Mouse (Mus musculus): ENCODE results near the gene Cog4. TPM values are rescaled to one million over a fixed set of nuclear protein-coding genes. Genes with fewer than 3 reads are reported as not detected.
A peak's percentile ranks its signal among the peaks of the same experiment; 100 is the strongest.

Gene Cog4
- total and polyA plus RNA-seq, 3 experiments, result 34.8 to 74.1 (median 66.2) TPM

DNA sequence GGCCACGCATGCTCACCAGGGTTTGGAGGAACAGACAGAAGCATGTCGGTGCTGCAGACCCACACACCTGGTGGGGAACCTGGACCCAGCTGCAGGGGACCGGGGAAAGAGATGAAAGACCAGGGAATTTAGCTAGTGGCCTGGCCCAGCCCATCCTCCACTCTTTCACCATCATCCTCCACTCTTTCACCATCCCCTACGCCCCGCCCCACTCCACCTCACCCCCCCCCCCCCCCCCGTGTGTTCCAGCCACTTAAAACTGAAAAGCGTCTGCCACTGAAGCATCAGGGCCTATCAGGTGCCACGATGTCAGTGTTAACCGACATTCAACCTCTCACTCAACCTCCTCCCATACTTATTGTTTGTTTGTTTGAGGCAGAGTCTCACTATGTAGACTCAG, 48.9 kb downstream of the Cog4 start:
- Histone ChIP-seq H3K27me3 (ENCODE audit: control insufficient read depth, insufficient read depth, low read length) (no peaks in the 10 kb centered on the region), H3K9ac (ENCODE audit: low read depth, low read length) (no peak overlapping the region), H3K27ac (no peak overlapping the region), H3K4me1 (ENCODE audit: control insufficient read depth, insufficient read depth, low read length) (no peaks in the 10 kb centered on the region), H3K4me3 (no peak overlapping the region), H3K79me2 (replicated peaks; ENCODE audit: control insufficient read depth, insufficient read depth, low read length) (no peaks in the 10 kb centered on the region; the same call in 1 of the 2 replicates), H3K36me3 (ENCODE audit: control insufficient read depth, insufficient read depth, low read length) (no peaks in the 10 kb centered on the region)
- WGBS, result 77% methylated on average over 9 of the region's 9 CpGs
- no peak for TF ChIP-seq POLR2A (IDR thresholded peaks at IDR 0.05; ENCODE audit: insufficient read depth, low read depth, low read length)
- no peak for TF ChIP-seq EP300 (IDR thresholded peaks at IDR 0.05; ENCODE audit: insufficient read depth, low read depth, low read length)
- TF ChIP-seq CTCF (IDR thresholded peaks at IDR 0.05), result no peak
- intact Hi-C loops (cut with DNase I), result no loop called here
- no peak for DNase-seq

DNA sequence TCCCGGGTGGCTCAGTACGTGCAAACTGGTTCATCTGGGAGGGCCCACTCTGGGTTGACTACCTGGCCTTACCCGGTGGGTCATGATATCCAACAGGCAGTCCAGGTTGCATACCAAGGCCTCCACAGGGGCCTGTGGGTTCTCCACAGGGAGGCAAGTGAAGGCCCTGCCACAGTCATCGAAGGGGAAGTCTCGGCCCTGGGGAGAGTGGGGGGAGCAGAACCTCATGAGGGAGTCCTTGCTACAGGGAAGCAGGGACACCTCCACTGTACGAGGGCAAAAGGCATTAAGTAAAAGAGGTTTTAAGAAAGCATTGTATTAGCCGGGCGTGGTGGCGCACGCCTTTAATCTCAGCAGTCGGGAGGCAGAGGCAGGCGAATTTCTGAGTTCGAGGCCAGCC, 49.4 kb downstream of the Cog4 start:
- no peak for DNase-seq
- no peak overlapping the region for H3K4me3 ChIP-seq
- intact Hi-C loops (cut with DNase I), result no loop called here
- H3K4me1 ChIP-seq (ENCODE audit: control insufficient read depth, insufficient read depth, low read length), result no peaks in the 10 kb centered on the region
- no peaks in the 10 kb centered on the region; the same call in 1 of the 2 replicates for H3K79me2 ChIP-seq (replicated peaks; ENCODE audit: control insufficient read depth, insufficient read depth, low read length)
- no peaks in the 10 kb centered on the region for H3K36me3 ChIP-seq (ENCODE audit: control insufficient read depth, insufficient read depth, low read length)
- no peak overlapping the region for H3K27ac ChIP-seq
- H3K27me3 ChIP-seq (ENCODE audit: control insufficient read depth, insufficient read depth, low read length), result no peaks in the 10 kb centered on the region
- no peak for TF ChIP-seq CTCF (IDR thresholded peaks at IDR 0.05)
- no peak for TF ChIP-seq EP300 (IDR thresholded peaks at IDR 0.05; ENCODE audit: insufficient read depth, low read depth, low read length)
- no peak for TF ChIP-seq POLR2A (IDR thresholded peaks at IDR 0.05; ENCODE audit: insufficient read depth, low read depth, low read length)
- H3K9ac ChIP-seq (ENCODE audit: low read depth, low read length), result no peak overlapping the region
- WGBS, result 93% methylated on average over 13 of the region's 13 CpGs

- 92% methylated on average over 6 of the region's 6 CpGs for WGBS
- Histone ChIP-seq H3K4me1 (ENCODE audit: control insufficient read depth, insufficient read depth, low read length) (no peaks in the 10 kb centered on the region; the same call in 1 of the 2 replicates), H3K27me3 (ENCODE audit: control insufficient read depth, insufficient read depth, low read length) (no peaks in the 10 kb centered on the region), H3K9ac (ENCODE audit: low read depth, low read length) (no peak overlapping the region), H3K4me3 (no peak overlapping the region), H3K79me2 (replicated peaks; ENCODE audit: control insufficient read depth, insufficient read depth, low read length) (no peaks in the 10 kb centered on the region; the same call in 1 of the 2 replicates), H3K27ac (no peak overlapping the region), H3K36me3 (ENCODE audit: control insufficient read depth, insufficient read depth, low read length) (no peaks in the 10 kb centered on the region)
- DNase-seq, result no peak
- TF ChIP-seq POLR2A (IDR thresholded peaks at IDR 0.05; ENCODE audit: insufficient read depth, low read depth, low read length), result no peak
- no peak for TF ChIP-seq CTCF (IDR thresholded peaks at IDR 0.05)
- no peak for TF ChIP-seq EP300 (IDR thresholded peaks at IDR 0.05; ENCODE audit: insufficient read depth, low read depth, low read length)
- intact Hi-C loops (cut with DNase I), result no loop called here
Observed at GRCm38 (mm10) chr8:110897495-110897894, 51.1 kb downstream of the Cog4 start.

GRCm38 (mm10) chr8:110901056-110901455, 54.7 kb downstream of the Cog4 start:
- no peak for DNase-seq
- H3K27me3 ChIP-seq (ENCODE audit: control insufficient read depth, insufficient read depth, low read length), result no peaks in the 10 kb centered on the region
- H3K4me1 ChIP-seq (ENCODE audit: control insufficient read depth, insufficient read depth, low read length), result no peaks in the 10 kb centered on the region; the same call in 1 of the 2 replicates
- intact Hi-C loops (cut with DNase I), result loop anchor here (2.0 kb wide), 1 partner anchor 70 kb away; no protein-coding TSS in a partner anchor
- no peaks in the 10 kb centered on the region for H3K36me3 ChIP-seq (ENCODE audit: control insufficient read depth, insufficient read depth, low read length)
- no peaks in the 10 kb centered on the region; the same call in 1 of the 2 replicates for H3K79me2 ChIP-seq (replicated peaks; ENCODE audit: control insufficient read depth, insufficient read depth, low read length)
- no peak for TF ChIP-seq POLR2A (IDR thresholded peaks at IDR 0.05; ENCODE audit: insufficient read depth, low read depth, low read length)
- no peak for TF ChIP-seq CTCF (IDR thresholded peaks at IDR 0.05)
- TF ChIP-seq EP300 (IDR thresholded peaks at IDR 0.05; ENCODE audit: insufficient read depth, low read depth, low read length), result no peak
- H3K9ac ChIP-seq (ENCODE audit: low read depth, low read length), result no peak overlapping the region
- 64% methylated on average over 3 of the region's 3 CpGs for WGBS
- no peak overlapping the region for H3K27ac ChIP-seq
- H3K4me3 ChIP-seq, result no peak overlapping the region

GRCm38 (mm10) chr8:110901839-110902578, 55.6 kb downstream of the Cog4 start, which contains the start of gene Fuk:
Gene Fuk (minus strand): TSS chr8:110902488.
- TF ChIP-seq POLR2A (IDR thresholded peaks at IDR 0.05; ENCODE audit: insufficient read depth, low read depth, low read length) (peak; percentile 67), CTCF (IDR thresholded peaks at IDR 0.05) (no peak)
- WGBS, result 3% methylated on average over 30 of the region's 30 CpGs
- peak within 1 kb of the TSS; percentile 81 for H3K27ac ChIP-seq

GRCm38 (mm10) chr8:110902579-110902965, 56.2 kb downstream of the Cog4 start:
- no peak for TF ChIP-seq EP300 (IDR thresholded peaks at IDR 0.05; ENCODE audit: insufficient read depth, low read depth, low read length)
- no peak for TF ChIP-seq CTCF (IDR thresholded peaks at IDR 0.05)
- no peak for TF ChIP-seq POLR2A (IDR thresholded peaks at IDR 0.05; ENCODE audit: insufficient read depth, low read depth, low read length)
- DNase-seq, result no peak
- 69% methylated on average over 2 of the region's 2 CpGs for WGBS
- Histone ChIP-seq H3K4me3 (peak overlapping the region; percentile 96), H3K36me3 (ENCODE audit: control insufficient read depth, insufficient read depth, low read length) (no peaks in the 10 kb centered on the region), H3K9ac (ENCODE audit: low read depth, low read length) (no peak overlapping the region), H3K27me3 (ENCODE audit: control insufficient read depth, insufficient read depth, low read length) (no peaks in the 10 kb centered on the region), H3K79me2 (replicated peaks; ENCODE audit: control insufficient read depth, insufficient read depth, low read length) (no peaks in the 10 kb centered on the region; the same call in 1 of the 2 replicates), H3K4me1 (ENCODE audit: control insufficient read depth, insufficient read depth, low read length) (no peaks in the 10 kb centered on the region; the same call in 1 of the 2 replicates), H3K27ac (peak overlapping the region; percentile 81)
- intact Hi-C loops (cut with DNase I), result loop anchor here (2.0 kb wide), 1 partner anchor 16 kb away; the partner anchor contains the start of gene St3gal2

More at GRCm38 (mm10) chr8:110901839-110902578, 55.6 kb downstream of the Cog4 start, which contains the start of gene Fuk:
- H3K4me1 ChIP-seq (ENCODE audit: control insufficient read depth, insufficient read depth, low read length), result no peaks in the 10 kb centered on the region; the same call in 1 of the 2 replicates
- peak within 1 kb of the TSS; percentile 88 for H3K9ac ChIP-seq (ENCODE audit: low read depth, low read length)
- peak within 1 kb of the TSS; percentile 96 for H3K4me3 ChIP-seq
- H3K36me3 ChIP-seq (ENCODE audit: control insufficient read depth, insufficient read depth, low read length), result no peaks in the 10 kb centered on the region
- DNase-seq, result peak; percentile 89
- H3K27me3 ChIP-seq (ENCODE audit: control insufficient read depth, insufficient read depth, low read length), result no peaks in the 10 kb centered on the region
- intact Hi-C loops (cut with DNase I), result loop anchor here (2.0 kb wide), 2 partner anchors 17 to 69 kb away; partner anchors contain the start of gene St3gal2
- H3K79me2 ChIP-seq (replicated peaks; ENCODE audit: control insufficient read depth, insufficient read depth, low read length), result no peaks in the 10 kb centered on the region; the same call in 1 of the 2 replicates
